9 mouse cellular contexts compared by ENCODE assay signal in the genomic region with DNA sequence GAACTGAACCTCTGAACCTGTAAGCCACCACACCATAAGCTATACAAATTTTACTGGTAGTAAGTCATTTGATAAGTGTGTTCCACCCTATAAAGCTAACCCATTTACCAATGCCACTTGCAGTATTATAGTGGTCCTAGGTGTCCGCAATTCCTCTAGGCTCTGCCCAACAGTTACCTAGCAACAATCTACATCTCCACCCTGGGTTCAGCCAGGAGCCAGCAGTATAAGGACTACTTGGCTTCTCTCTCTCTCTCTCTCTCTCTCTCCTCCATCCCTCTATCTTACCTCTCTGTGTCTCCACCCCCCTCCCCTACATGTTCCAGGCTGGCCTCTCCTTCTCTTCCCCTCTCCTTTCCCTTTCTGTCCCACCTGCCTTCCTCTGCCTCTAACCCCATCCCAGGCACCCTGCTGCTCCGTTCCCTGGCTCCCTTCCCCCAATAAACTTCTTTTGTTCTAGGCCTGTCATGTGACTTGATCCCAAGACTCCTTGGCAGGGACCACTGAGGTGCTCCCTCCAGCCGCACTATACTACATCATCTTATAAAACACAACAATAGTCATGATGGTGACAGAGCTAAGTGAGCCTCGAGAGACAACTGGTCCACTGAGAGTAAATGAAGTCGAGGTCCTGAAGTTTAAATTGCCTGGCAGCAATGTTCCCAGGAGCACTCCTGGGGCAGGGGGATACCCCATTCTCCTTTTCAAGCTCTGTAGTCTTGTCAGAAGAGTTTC. TPM values are rescaled to one million over a fixed set of nuclear protein-coding genes. Genes with fewer than 3 reads are reported as not detected.
DNase-seq lines count a peak whose midpoint lies in the region; ATAC-seq and TF ChIP-seq lines count a peak whose summit lies in the region.
"Had no signal": no experiment of that assay in that cellular context is flagged by ENCODE, and none has a peak within 500 bp of the region (broad histone marks: within the 10 kb centered on the region; RNA-seq: fewer than 3 reads in every experiment).

No protein-coding gene starts in this region.

- H3K4me2 ChIP-seq in hindbrain, embryonic 15.5 days = no peak overlapping the region
- no peak overlapping the region for H3K4me2 ChIP-seq in hindbrain, embryonic 11.5 days (replicated peaks; ENCODE audit: low read depth, low read length)
- no peak overlapping the region for H3K4me2 ChIP-seq in midbrain, embryonic 13.5 days (replicated peaks)
- H3K4me2 ChIP-seq in midbrain, embryonic 15.5 days = no peak overlapping the region
- H3K4me2 ChIP-seq in forebrain, embryonic 14.5 days (ENCODE audit: low read length) = 0 out of 2 replicates have a peak overlapping the region, but pooled peaks have one; percentile 49
- H3K4me2 ChIP-seq in myocyte (ENCODE audit: low read depth) = no peak overlapping the region

- 13% methylated on average over 5 of the region's 5 CpGs for WGBS in hindbrain, embryonic 15.5 days
- 16% methylated on average over 5 of the region's 5 CpGs for WGBS in hindbrain, embryonic 11.5 days
- WGBS in midbrain, embryonic 13.5 days = 14% methylated on average over 5 of the region's 5 CpGs
- 15% methylated on average over 5 of the region's 5 CpGs for WGBS in midbrain, embryonic 15.5 days
- WGBS in forebrain, embryonic 14.5 days = 11% methylated on average over 5 of the region's 5 CpGs

- no peak overlapping the region for H3K27ac ChIP-seq in hindbrain, embryonic 15.5 days (replicated peaks)
- no peak overlapping the region for H3K27ac ChIP-seq in hindbrain, embryonic 11.5 days (ENCODE audit: low read depth, low read length)
- no peak overlapping the region for H3K27ac ChIP-seq in midbrain, embryonic 13.5 days
- H3K27ac ChIP-seq in midbrain, embryonic 15.5 days = no peak overlapping the region
- no peak overlapping the region for H3K27ac ChIP-seq in forebrain, embryonic 14.5 days (ENCODE audit: low read depth, low read length)

- no peak for TF ChIP-seq POLR2A in myocyte (IDR thresholded peaks at IDR 0.05; ENCODE audit: insufficient read length, low read depth)

- no peaks in the 10 kb centered on the region for H3K9me3 ChIP-seq in hindbrain, embryonic 15.5 days
- H3K9me3 ChIP-seq in hindbrain, embryonic 11.5 days (ENCODE audit: control insufficient read depth, low read length) = no peaks in the 10 kb centered on the region
- 0 out of 2 replicates have a peak, but pooled peaks cover 2% of the 10 kb centered on the region for H3K9me3 ChIP-seq in midbrain, embryonic 13.5 days
- H3K9me3 ChIP-seq in midbrain, embryonic 15.5 days = no peaks in the 10 kb centered on the region
- no peaks in the 10 kb centered on the region; the same call in 1 of the 2 replicates for H3K9me3 ChIP-seq in forebrain, embryonic 14.5 days (replicated peaks; ENCODE audit: control insufficient read depth, low read length)

- H3K9ac ChIP-seq in hindbrain, embryonic 15.5 days = no peak overlapping the region
- H3K9ac ChIP-seq in hindbrain, embryonic 11.5 days (ENCODE audit: low read depth, low read length) = no peak overlapping the region
- no peak overlapping the region for H3K9ac ChIP-seq in midbrain, embryonic 13.5 days (replicated peaks)
- H3K9ac ChIP-seq in midbrain, embryonic 15.5 days = no peak overlapping the region
- no peak overlapping the region for H3K9ac ChIP-seq in forebrain, embryonic 14.5 days (ENCODE audit: low read length)

- DNase-seq in hindbrain, embryonic 11.5 days (ENCODE audit: low spot score) = no peak
- DNase-seq in forebrain, embryonic 14.5 days (ENCODE audit: low spot score) = peak; percentile 6
- no peak for DNase-seq in adrenal gland, postnatal 4 days (ENCODE audit: low spot score in 2 of 2)
- no peak for DNase-seq in embryo, embryonic 10.5 days (ENCODE audit: low spot score)
- DNase-seq: heart, adult 2 months had no signal

- H3K79me2 ChIP-seq in myocyte (ENCODE audit: control insufficient read depth, insufficient read depth) = no peaks in the 10 kb centered on the region

- peaks cover 23% of the 10 kb centered on the region for H3K4me1 ChIP-seq in hindbrain, embryonic 15.5 days (replicated peaks)
- H3K4me1 ChIP-seq in hindbrain, embryonic 11.5 days (replicated peaks; ENCODE audit: control insufficient read depth, insufficient read depth, low read length) = peaks cover 4% of the 10 kb centered on the region; the same call in 1 of the 2 replicates
- H3K4me1 ChIP-seq in midbrain, embryonic 13.5 days (replicated peaks) = peaks cover 34% of the 10 kb centered on the region
- peaks cover 28% of the 10 kb centered on the region for H3K4me1 ChIP-seq in midbrain, embryonic 15.5 days
- H3K4me1 ChIP-seq in forebrain, embryonic 14.5 days (ENCODE audit: control insufficient read depth, insufficient read depth, low read length) = peaks cover 13% of the 10 kb centered on the region

- no peaks in the 10 kb centered on the region for H3K36me3 ChIP-seq in hindbrain, embryonic 15.5 days
- no peaks in the 10 kb centered on the region for H3K36me3 ChIP-seq in hindbrain, embryonic 11.5 days (ENCODE audit: control insufficient read depth, insufficient read depth, low read length)
- H3K36me3 ChIP-seq in midbrain, embryonic 13.5 days = no peaks in the 10 kb centered on the region
- H3K36me3 ChIP-seq in midbrain, embryonic 15.5 days (replicated peaks) = no peaks in the 10 kb centered on the region
- no peaks in the 10 kb centered on the region for H3K36me3 ChIP-seq in forebrain, embryonic 14.5 days (ENCODE audit: control insufficient read depth, insufficient read depth, low read length)
- H3K36me3 ChIP-seq in myocyte (ENCODE audit: control insufficient read depth, insufficient read depth) = no peaks in the 10 kb centered on the region

- ATAC-seq in hindbrain, embryonic 15.5 days (ENCODE audit: low FRiP score, low read depth) = peak; percentile 34; the same call in 1 of the 2 replicates
- no peak for ATAC-seq in hindbrain, embryonic 11.5 days (ENCODE audit: low FRiP score)
- ATAC-seq in midbrain, embryonic 13.5 days = peak; percentile 53
- no peak; the same call in 1 of the 2 replicates for ATAC-seq in midbrain, embryonic 15.5 days (replicated peaks)
- ATAC-seq in forebrain, embryonic 14.5 days = peak; percentile 42; the same call in 1 of the 2 replicates

- H3ac ChIP-seq in myocyte (ENCODE audit: control insufficient read depth, insufficient read length) = no peak overlapping the region

- peaks cover 25% of the 10 kb centered on the region for H3K27me3 ChIP-seq in hindbrain, embryonic 15.5 days
- H3K27me3 ChIP-seq in hindbrain, embryonic 11.5 days (ENCODE audit: control insufficient read depth, insufficient read depth, low read length) = peaks cover 8% of the 10 kb centered on the region; the same call in 1 of the 2 replicates
- peaks cover 38% of the 10 kb centered on the region for H3K27me3 ChIP-seq in midbrain, embryonic 13.5 days
- H3K27me3 ChIP-seq in midbrain, embryonic 15.5 days (replicated peaks) = peaks cover 16% of the 10 kb centered on the region
- 0 out of 2 replicates have a peak, but pooled peaks cover 5% of the 10 kb centered on the region for H3K27me3 ChIP-seq in forebrain, embryonic 14.5 days (replicated peaks; ENCODE audit: control insufficient read depth, insufficient read depth, low read length)
- no peaks in the 10 kb centered on the region for H3K27me3 ChIP-seq in myocyte (ENCODE audit: control insufficient read depth, insufficient read depth, insufficient read length)

- no peak overlapping the region for H3K4me3 ChIP-seq in hindbrain, embryonic 15.5 days
- H3K4me3 ChIP-seq in hindbrain, embryonic 11.5 days (ENCODE audit: low read depth, low read length) = no peak overlapping the region
- no peak overlapping the region for H3K4me3 ChIP-seq in midbrain, embryonic 13.5 days (replicated peaks)
- H3K4me3 ChIP-seq in midbrain, embryonic 15.5 days = no peak overlapping the region
- no peak overlapping the region for H3K4me3 ChIP-seq in forebrain, embryonic 14.5 days (ENCODE audit: low read depth, low read length)
- H3K4me3 ChIP-seq in myocyte = peak overlapping the region; percentile 16

TF ChIP-seq in myocyte, 11 proteins besides CTCF, POLR2A, EP300 and RAD21:
- TF ChIP-seq E2F4 (IDR thresholded peaks at IDR 0.05; ENCODE audit: insufficient read depth) (no peak), TCF12 (IDR thresholded peaks at IDR 0.05; ENCODE audit: insufficient read depth, poor library complexity, severe bottlenecking) (no peak), POLR2AphosphoS2 (IDR thresholded peaks at IDR 0.05; ENCODE audit: insufficient read length, low read depth) (no peak), MYOG (IDR thresholded peaks at IDR 0.05; ENCODE audit: control insufficient read depth in 1 of 3, insufficient read depth in 1 of 3, insufficient read length in 2 of 3, low read depth in 2 of 3) (no peak), MYOD1 (IDR thresholded peaks at IDR 0.05; ENCODE audit: control insufficient read depth in 1 of 3, insufficient read length in 2 of 3, low read depth in 2 of 3) (no peak), CEBPB (IDR thresholded peaks at IDR 0.05; ENCODE audit: insufficient read depth, poor library complexity, severe bottlenecking) (no peak), REST (IDR thresholded peaks at IDR 0.05; ENCODE audit: insufficient read depth, insufficient read length) (no peak), SRF (IDR thresholded peaks at IDR 0.05; ENCODE audit: control insufficient read depth, insufficient read length, low read depth) (no peak), TCF3 (IDR thresholded peaks at IDR 0.05; ENCODE audit: insufficient read length, low read depth) (no peak), MAX (IDR thresholded peaks at IDR 0.05; ENCODE audit: low read depth) (no peak), USF1 (IDR thresholded peaks at IDR 0.05; ENCODE audit: low read depth) (no peak)

RNA-seq across cellular contexts. Expression of a gene that starts 42.0 kb away (rescaled TPM):
- 7.4 TPM in 2 replicates for polyA plus RNA-seq in hindbrain, embryonic 15.5 days (2015; fragmentation: Nextera tagmentation; extraction: Ambion mirVana)
- polyA plus RNA-seq in hindbrain, embryonic 11.5 days (2014; fragmentation: Nextera tagmentation; extraction: Ambion mirVana) = 7.3 and 7.9 TPM in 2 replicates
- 3.9 and 4.0 TPM in 2 replicates for polyA plus RNA-seq in midbrain, embryonic 13.5 days (2015; fragmentation: Nextera tagmentation; extraction: Ambion mirVana)
- 4.8 and 5.3 TPM in 2 replicates for polyA plus RNA-seq in midbrain, embryonic 15.5 days (2015; fragmentation: Nextera tagmentation; extraction: Ambion mirVana)
- 5.9 and 6.3 TPM in 2 replicates for polyA plus RNA-seq in forebrain, embryonic 14.5 days (2014; fragmentation: Nextera tagmentation; extraction: Ambion mirVana)
- polyA plus RNA-seq in myocyte (2012; fragmentation: generic; extraction: Trizol) = 130 TPM
- 10 to 100 TPM in 1 of 2 experiments, 1 to 10 TPM in 1; 10.0 to 12.4 TPM for total RNA-seq in adrenal gland, postnatal 4 days (2021)

Comparison
In these comparisons a context has a peak if more than half of its experiments do, and no peak if none do; other contexts are left out.
1. ATAC-seq: peak in hindbrain, embryonic 15.5 days (single experiment), midbrain, embryonic 13.5 days (single experiment) and forebrain, embryonic 14.5 days (single experiment); none in hindbrain, embryonic 11.5 days (single experiment) and midbrain, embryonic 15.5 days (single experiment).
2. RNA of a gene that starts 42.0 kb away (polyA plus RNA-seq): 130 TPM in myocyte (single experiment); 7.4 TPM in hindbrain, embryonic 15.5 days, 7.3 to 7.9 TPM in hindbrain, embryonic 11.5 days, 5.9 to 6.3 TPM in forebrain, embryonic 14.5 days, 4.8 to 5.3 TPM in midbrain, embryonic 15.5 days and 3.9 to 4.0 TPM in midbrain, embryonic 13.5 days; every median in the first group is over 10 times any median in the second.